7 mouse cellular contexts compared by ENCODE assay signal in the genomic region with DNA sequence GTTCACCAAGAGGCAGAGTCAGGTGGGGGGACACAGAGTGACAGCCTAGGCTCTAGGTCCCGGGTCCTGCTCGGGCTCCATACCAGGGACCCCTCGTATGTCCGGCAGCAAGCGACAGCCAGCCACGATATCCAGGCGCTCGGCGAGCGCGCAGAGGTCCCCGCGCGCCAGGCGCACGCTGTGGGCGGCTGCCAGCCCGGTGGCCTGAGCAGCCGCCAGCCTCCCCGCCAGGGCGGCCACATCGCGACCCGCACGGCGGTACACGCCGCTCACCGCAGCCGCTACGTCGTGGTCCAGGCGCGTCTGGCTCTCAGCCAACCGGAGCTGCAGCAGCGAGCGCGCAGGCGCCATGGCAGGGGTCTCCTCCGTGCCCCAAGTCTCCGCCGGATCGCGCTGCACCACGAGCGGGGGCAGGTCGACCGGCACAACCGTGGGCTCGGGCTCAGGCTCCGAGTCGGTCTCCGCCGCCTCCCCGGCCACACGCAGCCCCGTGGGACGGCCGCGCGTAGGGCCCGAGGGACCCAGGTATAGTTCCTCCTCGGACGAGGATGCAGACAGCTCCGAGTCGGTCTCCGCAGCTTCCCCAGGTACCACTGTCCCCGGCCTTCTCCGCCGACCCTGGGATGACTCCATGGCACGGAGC. TPM values are rescaled to one million over a fixed set of nuclear protein-coding genes. Genes with fewer than 3 reads are reported as not detected.
DNase-seq lines count a peak whose midpoint lies in the region; ATAC-seq and TF ChIP-seq lines count a peak whose summit lies in the region.

No protein-coding gene starts in this region.

- 1% methylated on average over 68 of the region's 71 CpGs for WGBS in heart, embryonic 15.5 days
- WGBS in limb, embryonic 14.5 days, result 1% methylated on average over 66 of the region's 71 CpGs

- H3K9ac ChIP-seq in heart, embryonic 15.5 days, result peak overlapping the region; percentile 59
- H3K9ac ChIP-seq in limb, embryonic 14.5 days (ENCODE audit: low read depth, low read length, severe bottlenecking), result peak overlapping the region; percentile 80

- no peaks in the 10 kb centered on the region for H3K27me3 ChIP-seq in heart, embryonic 15.5 days
- no peaks in the 10 kb centered on the region for H3K27me3 ChIP-seq in limb, embryonic 14.5 days (ENCODE audit: control insufficient read depth, insufficient read depth, low read length)

- H3K4me1 ChIP-seq in heart, embryonic 15.5 days (replicated peaks), result peaks cover 28% of the 10 kb centered on the region
- peaks cover 7% of the 10 kb centered on the region for H3K4me1 ChIP-seq in limb, embryonic 14.5 days (ENCODE audit: control insufficient read depth, insufficient read depth, low read length)

- H3K27ac ChIP-seq in heart, embryonic 15.5 days, result no peak overlapping the region
- H3K27ac ChIP-seq in limb, embryonic 14.5 days (replicated peaks; ENCODE audit: low read depth, low read length), result peak overlapping the region; percentile 19; the same call in 1 of the 2 replicates

- no peak for ATAC-seq in heart, embryonic 15.5 days (replicated peaks; ENCODE audit: insufficient number of reproducible peaks, insufficient read depth, low FRiP score, low read depth)
- ATAC-seq in limb, embryonic 14.5 days (ENCODE audit: low FRiP score, low read depth), result no peak; the same call in 1 of the 2 replicates

- 0 out of 2 replicates have a peak, but pooled peaks have one; percentile 13 for TF ChIP-seq POLR2A in limb, embryonic 14.5 days (IDR thresholded peaks at IDR 0.05; ENCODE audit: borderline replicate concordance, extremely low read depth, insufficient read depth, insufficient read length)

- no peaks in the 10 kb centered on the region for H3K36me3 ChIP-seq in heart, embryonic 15.5 days
- no peaks in the 10 kb centered on the region for H3K36me3 ChIP-seq in limb, embryonic 14.5 days (ENCODE audit: control insufficient read depth, insufficient read depth, low read length)

- peak overlapping the region; percentile 88 for H3K4me3 ChIP-seq in heart, embryonic 15.5 days
- peak overlapping the region; percentile 84 for H3K4me3 ChIP-seq in limb, embryonic 14.5 days (replicated peaks; ENCODE audit: low read length)

- no peaks in the 10 kb centered on the region for H3K9me3 ChIP-seq in heart, embryonic 15.5 days (replicated peaks)
- H3K9me3 ChIP-seq in limb, embryonic 14.5 days (ENCODE audit: control insufficient read depth, low read length), result no peaks in the 10 kb centered on the region

- DNase-seq in right cerebral cortex, postnatal 10 days (ENCODE audit: low spot score in 2 of 2), result peak; percentile 79 to 83
- no peak for DNase-seq in right cerebral cortex, adult 18-20 months
- DNase-seq in cerebellum, postnatal 10 days, result peak; percentile 80 to 83
- DNase-seq in limb, embryonic 14.5 days (ENCODE audit: low spot score), result peak; percentile 49
- peak; percentile 57 for DNase-seq in naive thymus-derived CD4-positive, alpha-beta T cell, adult 2 months (ENCODE audit: low read depth)
- DNase-seq in thymus, adult 18-20 months, result peak; percentile 40 to 43

- H3K4me2 ChIP-seq in heart, embryonic 15.5 days, result peak overlapping the region; percentile 90
- H3K4me2 ChIP-seq in limb, embryonic 14.5 days (replicated peaks; ENCODE audit: low read depth, low read length, severe bottlenecking), result peak overlapping the region; percentile 98

RNA-seq across cellular contexts. Expression of gene Bloc1s3, which starts 1.1 kb away (rescaled TPM):
- polyA plus RNA-seq in heart, embryonic 15.5 days (2015; fragmentation: Nextera tagmentation; extraction: Ambion mirVana), result 1.5 and 1.7 TPM in 2 replicates
- 6.2 and 8.8 TPM in 2 replicates for polyA plus RNA-seq in limb, embryonic 14.5 days (2012; rRNA removed)
- polyA plus RNA-seq in limb, embryonic 14.5 days (2014; fragmentation: Nextera tagmentation; extraction: Ambion mirVana), result 1.2 and 1.3 TPM in 2 replicates

RNA-seq across cellular contexts. Expression of gene Trappc6a, which starts 1.1 kb away (rescaled TPM):
- 73.2 and 81.2 TPM in 2 replicates for polyA plus RNA-seq in heart, embryonic 15.5 days (2015; fragmentation: Nextera tagmentation; extraction: Ambion mirVana)
- 58.0 and 71.6 TPM in 2 replicates for polyA plus RNA-seq in limb, embryonic 14.5 days (2012; rRNA removed)
- 70.2 and 79.8 TPM in 2 replicates for polyA plus RNA-seq in limb, embryonic 14.5 days (2014; fragmentation: Nextera tagmentation; extraction: Ambion mirVana)

RNA-seq across cellular contexts. Expression of gene Nkpd1, which starts 10.5 kb away (rescaled TPM):
- polyA plus RNA-seq in heart, embryonic 15.5 days (2015; fragmentation: Nextera tagmentation; extraction: Ambion mirVana), result not detected in 2 replicates
- polyA plus RNA-seq in limb, embryonic 14.5 days (2012; rRNA removed), result 0.29 and 0.36 TPM in 2 replicates
- 0.17 and 0.22 TPM in 2 replicates for polyA plus RNA-seq in limb, embryonic 14.5 days (2014; fragmentation: Nextera tagmentation; extraction: Ambion mirVana)

RNA-seq across cellular contexts. Expression of gene Exoc3l2, which starts 44.0 kb away (rescaled TPM):
- 0.91 and 1.1 TPM in 2 replicates for polyA plus RNA-seq in heart, embryonic 15.5 days (2015; fragmentation: Nextera tagmentation; extraction: Ambion mirVana)
- polyA plus RNA-seq in limb, embryonic 14.5 days (2012; rRNA removed), result 3.5 and 4.9 TPM in 2 replicates
- polyA plus RNA-seq in limb, embryonic 14.5 days (2014; fragmentation: Nextera tagmentation; extraction: Ambion mirVana), result 1.6 and 1.9 TPM in 2 replicates

RNA-seq across cellular contexts. Expression of gene Mark4, which starts 48.5 kb away (rescaled TPM):
- polyA plus RNA-seq in heart, embryonic 15.5 days (2015; fragmentation: Nextera tagmentation; extraction: Ambion mirVana), result 7.6 and 8.5 TPM in 2 replicates
- 34.8 and 39.8 TPM in 2 replicates for polyA plus RNA-seq in limb, embryonic 14.5 days (2012; rRNA removed)
- 11.5 and 13.3 TPM in 2 replicates for polyA plus RNA-seq in limb, embryonic 14.5 days (2014; fragmentation: Nextera tagmentation; extraction: Ambion mirVana)
